Mouse (Mus musculus) cerebellum, adult 11-12 months (tissue): ENCODE data around the gene Orc1.
A peak's percentile ranks its signal among the peaks of the same experiment; 100 is the strongest.

Experiments used
- DNase-seq: peaks from one replicate; pipeline ENCODE4 v3.0.0; 2022

The Orc1 gene

DNA sequence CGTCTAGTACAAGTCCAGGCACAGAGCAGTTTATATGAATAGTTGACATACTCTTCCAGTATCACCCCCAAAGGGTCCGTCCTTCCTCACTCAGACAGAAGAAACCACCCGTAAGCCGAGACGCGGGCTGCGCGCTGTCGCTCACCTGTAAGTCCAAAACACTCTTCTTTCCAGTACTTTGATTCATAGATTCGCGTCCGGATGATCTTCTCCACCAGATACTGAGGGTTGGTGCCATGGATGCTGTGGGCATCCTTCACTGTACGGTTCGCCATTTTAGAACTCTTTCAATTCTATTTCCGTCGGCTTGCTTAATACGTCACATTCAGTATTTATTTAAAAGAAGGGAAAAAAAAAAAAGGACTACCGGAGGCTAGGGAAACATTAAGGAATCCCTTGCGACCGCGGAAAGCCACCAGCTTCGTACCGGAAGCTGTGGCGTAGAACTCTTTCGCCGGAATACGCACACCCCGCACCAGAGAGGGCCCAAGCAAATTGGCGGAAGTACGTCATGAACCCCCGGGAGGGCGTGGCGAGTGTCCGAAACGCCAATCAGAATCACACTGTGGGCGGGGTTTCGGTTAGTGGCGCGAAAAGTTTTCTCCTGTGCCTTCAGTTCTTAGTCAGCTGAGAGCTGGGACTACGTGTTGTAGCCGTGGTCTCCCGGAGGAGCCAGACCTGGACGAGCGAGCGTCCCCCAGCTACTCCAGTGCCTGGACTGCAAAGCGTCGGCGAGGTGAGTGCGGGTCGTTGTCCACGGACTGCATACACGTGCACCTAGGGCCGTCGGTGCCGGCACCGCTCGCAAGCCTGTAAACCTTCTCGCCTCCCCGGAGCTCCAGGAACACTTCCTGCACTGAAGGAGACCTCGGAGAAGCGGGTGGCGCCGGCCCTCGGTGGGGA, at the start of gene Orc1, which contains the start of gene Prpf38a:
Orc1 (plus strand) TSS at position 584 of the 903 bp plus-strand sequence.
Prpf38a (minus strand) TSS at position 497 of the 903 bp plus-strand sequence.
- peak; percentile 94 for DNase-seq

- DNase-seq, result no peak
These were observed 39.5 kb upstream of the Orc1 start for GRCm38 (mm10) chr4:108539701-108540100.

GRCm38 (mm10) chr4:108565026-108565425, 14.2 kb upstream of the Orc1 start:
- DNase-seq, result no peak

DNA sequence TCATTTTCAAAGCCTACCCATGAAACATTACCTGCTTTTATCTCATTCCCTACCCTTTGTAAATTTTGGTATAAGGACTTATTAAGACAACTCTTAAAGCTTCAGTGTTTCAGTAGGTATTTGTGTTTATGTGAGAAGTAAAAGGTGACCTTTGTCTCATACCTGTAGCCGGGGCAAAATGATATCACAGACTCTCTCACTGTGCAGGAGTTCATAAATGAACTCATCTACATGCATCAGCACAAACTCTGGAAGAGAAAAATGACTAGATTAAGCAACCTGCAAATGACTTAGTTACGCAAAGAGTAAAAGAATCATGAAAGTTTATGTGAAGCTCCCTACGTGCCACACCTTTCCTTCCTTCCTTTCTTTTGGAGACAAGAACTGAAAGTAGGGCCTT, 6.6 kb upstream of the Orc1 start:
- DNase-seq, result no peak

GRCm38 (mm10) chr4:108579743-108580411, 654 bp downstream of the Orc1 start:
- no peak for DNase-seq

GRCm38 (mm10) chr4:108593376-108593775, 14.2 kb downstream of the Orc1 start:
- peak; percentile 26 for DNase-seq

DNA sequence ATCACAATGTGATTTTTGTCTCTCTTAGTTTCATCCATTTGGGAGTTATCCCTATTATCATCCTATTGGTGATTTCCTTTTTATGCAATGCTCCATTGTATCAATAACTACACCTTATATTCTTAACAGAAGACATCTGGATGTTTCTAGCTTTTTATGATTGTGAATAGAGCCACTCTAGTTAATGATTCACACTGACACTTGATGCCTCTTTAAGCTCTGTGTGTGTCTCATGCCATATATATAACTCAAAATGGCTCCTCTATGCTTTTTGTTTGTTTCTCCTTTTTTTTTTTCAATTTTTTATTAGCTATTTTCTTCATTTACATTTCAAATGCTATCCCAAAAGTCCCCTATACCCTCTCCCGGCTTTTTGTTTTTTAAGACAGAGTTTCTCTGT, 16.6 kb downstream of the Orc1 start:
- no peak for DNase-seq

GRCm38 (mm10) chr4:108598306-108598705, 19.1 kb downstream of the Orc1 start:
- DNase-seq, result no peak

GRCm38 (mm10) chr4:108601870-108602269, 22.6 kb downstream of the Orc1 start:
- no peak for DNase-seq

GRCm38 (mm10) chr4:108608651-108609050, 29.4 kb downstream of the Orc1 start:
- DNase-seq, result no peak

DNA sequence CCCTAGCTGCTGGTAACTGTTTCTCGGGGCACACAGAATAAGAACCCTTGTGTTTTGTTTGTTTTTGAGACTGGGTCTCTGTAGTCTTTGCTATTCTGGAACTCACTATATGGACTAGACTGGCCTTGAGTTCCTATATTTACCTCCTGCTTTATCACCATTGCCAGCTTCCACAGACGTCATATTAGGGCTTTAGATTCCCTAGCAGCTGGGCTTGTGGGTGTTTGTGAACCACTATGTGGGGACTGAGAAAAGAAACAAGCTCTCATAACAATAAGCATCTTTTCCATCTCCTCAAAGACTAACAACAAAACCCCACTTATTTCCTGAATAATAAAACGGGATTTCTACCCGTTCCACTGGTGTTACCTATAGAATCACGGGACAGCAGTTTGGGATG, 31.7 kb downstream of the Orc1 start:
- DNase-seq, result no peak

- DNase-seq, result no peak
These were observed 39.4 kb downstream of the Orc1 start for GRCm38 (mm10) chr4:108618586-108618985.

DNA sequence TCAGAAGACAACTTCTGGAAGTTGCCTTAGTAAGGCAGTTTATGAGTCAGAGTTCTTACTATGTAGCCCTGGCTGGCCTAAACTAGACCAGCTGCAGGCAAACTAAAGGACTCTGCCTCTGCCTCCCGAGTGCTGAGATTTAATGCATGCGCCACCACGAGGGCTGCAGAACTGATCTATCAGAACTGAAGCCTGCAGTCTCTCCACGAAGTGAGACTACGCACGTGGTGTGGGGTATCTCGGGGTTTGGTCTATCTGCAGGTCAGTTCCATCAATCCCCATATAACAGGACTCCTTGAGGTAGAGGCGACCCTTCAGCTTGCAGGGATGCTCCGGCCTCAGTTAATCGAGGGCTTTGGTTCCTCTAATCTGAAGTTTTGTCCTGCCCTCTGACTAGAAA, 39.9 kb downstream of the Orc1 start:
- DNase-seq, result no peak

DNA sequence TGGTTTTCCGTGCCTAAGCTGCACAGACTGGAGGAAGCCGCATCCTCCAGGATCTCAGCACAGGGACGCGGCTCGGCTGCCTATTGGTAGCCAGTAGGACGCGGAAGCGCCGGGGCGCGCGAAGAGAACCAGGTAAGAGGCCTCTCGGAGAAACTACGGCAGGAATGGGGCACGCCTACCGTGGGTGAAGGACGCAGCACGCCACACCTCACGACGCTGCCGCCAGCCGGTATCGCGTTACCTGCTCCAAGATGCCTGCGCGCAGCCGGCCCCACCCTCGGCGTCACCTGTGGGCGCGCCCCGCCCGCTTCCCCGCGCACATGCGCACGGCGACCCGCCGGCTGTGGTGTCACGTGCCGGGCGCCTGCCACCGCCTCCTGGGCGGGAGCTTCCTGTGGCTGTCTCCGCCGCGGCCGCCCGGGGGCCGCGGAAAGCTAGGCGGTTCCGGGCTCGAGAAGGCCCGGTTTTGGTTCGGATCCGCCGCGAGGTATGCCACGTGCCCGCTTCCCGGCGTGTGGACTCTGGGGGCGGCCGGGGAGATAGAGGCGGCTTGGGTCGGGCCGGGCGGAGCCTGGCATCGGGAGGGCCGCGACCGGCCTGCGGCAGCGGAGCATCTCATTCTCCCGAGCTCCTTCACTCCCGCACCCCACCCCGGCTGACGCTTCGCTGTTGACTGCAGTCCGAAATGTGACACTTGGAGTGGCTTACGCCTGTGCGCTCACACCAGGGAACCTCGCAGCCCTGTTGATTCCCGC, 40.5 kb downstream of the Orc1 start, which contains the start of gene Cc2d1b:
Cc2d1b (plus strand) TSS at position 354 of the 755 bp plus-strand sequence.
- DNase-seq, result peak; percentile 96

DNA sequence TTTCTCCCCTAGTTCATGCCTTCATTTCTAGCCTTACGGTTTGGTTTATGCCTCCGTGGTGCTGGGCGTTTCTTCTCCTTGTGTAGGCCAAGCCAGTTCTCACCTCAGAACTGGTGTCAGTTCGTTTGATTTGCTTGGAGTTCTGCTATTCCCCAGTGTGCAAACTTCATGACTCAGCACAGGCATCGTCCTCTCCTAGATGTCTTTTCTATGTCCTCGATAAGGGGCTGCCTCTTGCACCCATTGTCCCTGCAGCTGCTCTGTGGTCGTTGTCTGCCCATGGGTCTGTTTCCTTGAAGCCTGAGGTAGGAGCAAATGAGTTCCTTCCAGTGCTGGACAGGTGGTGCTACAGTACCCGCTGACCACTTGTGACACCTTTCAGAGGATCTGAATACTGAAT, 41.3 kb downstream of the Orc1 start:
- peak; percentile 29 for DNase-seq

- peak; percentile 44 for DNase-seq
These were observed 42.3 kb downstream of the Orc1 start for GRCm38 (mm10) chr4:108621504-108621903.

DNA sequence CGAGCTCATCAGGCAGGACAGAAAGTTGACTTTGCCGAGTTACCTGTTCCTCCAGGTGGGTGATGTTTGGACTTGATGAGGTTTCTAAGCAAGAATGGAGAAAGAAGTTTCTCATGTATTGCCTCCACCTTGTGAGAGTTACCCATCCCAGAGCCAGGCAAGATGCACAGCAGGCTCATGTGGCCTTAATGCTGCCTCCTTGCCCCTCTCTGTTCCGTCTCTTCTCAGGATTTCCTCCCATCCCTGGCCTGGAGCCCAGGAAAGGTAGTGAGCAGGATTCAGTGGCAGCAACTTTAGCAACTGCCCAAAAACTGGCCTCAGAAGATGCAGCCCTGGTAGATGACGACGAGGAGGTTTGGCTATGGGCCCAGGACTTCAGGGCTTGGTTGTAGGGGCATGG, 47.8 kb downstream of the Orc1 start:
- DNase-seq, result no peak

DNA sequence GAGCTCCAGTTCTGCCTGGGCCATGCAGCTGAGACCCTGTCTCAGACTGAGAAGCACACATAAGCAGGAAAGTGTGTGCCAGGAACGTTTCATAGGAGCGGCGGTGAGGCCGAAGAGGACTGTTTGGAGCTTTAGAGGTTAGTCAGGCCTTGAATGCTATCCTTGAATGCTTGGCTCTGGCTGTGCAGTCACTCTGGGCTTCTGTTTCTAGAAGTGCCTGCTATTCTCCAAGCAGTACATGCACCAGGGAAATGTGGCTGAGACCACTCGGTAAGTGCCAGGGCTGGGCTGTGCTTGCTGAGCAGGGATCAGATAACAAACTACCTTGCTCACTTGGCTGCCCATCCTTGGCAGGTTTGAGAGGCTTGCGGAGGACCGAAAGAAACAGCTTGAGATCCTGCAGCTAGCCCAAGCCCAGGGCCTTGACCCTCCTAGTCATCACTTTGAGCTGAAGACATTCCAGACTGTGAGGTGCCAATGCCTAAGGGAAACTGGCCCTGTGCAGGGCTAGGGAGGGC, 50.2 kb downstream of the Orc1 start:
- no peak for DNase-seq

GRCm38 (mm10) chr4:108630096-108630495, 50.9 kb downstream of the Orc1 start:
- DNase-seq, result no peak

- no peak for DNase-seq
These were observed 52.4 kb downstream of the Orc1 start for GRCm38 (mm10) chr4:108631616-108632015.

GRCm38 (mm10) chr4:108633703-108634102, 54.5 kb downstream of the Orc1 start:
- DNase-seq, result no peak

DNA sequence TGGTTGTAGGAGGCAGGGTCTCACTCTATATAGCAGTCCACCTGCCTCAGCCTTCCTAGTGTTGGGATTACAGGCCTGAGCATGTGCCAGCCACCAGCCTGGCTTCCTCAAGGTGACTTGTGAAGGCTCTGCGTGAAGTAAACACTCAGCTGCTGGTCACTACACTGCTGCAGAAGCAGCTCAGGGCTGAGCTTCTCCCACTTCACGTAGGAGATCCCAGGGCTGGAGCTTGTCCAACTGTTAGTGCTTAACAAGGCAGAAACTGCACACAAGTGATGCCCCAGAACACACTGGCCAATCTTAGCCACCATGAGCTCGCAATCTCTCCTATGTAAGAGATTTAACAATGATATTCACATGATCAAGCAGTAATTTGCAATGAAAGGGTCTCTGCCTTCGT, 55.5 kb downstream of the Orc1 start:
- no peak for DNase-seq

- DNase-seq, result no peak
These were observed 55.9 kb downstream of the Orc1 start for GRCm38 (mm10) chr4:108635101-108635500.
